8 mouse cellular contexts compared by ENCODE assay signal in the genomic region with DNA sequence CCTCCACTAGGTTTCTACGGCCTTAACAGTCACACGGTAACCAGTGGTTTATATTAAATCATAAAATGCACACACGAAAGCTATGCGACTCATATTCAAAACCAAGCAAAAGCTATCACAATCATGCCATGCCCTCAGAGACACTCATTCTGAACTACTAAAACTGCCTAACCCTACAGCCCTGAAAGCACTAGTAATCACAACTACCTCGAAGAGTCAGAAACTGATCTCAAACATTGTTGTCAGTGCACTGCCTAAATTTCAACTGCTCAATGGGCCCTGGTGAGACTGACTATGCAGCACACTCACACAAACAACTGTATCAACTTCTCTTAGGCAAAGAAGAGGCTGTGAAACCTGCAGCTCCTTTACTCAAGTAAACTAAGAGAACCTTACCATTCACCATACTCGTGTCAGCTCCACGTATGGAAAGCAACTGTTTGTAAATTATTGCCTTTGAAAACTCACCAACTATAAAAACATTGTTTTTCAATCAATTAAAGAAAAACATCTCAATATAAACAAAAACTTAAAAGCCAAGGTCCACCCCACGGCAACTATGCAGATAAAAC. TPM values are rescaled to one million over a fixed set of nuclear protein-coding genes. Genes with fewer than 3 reads are reported as not detected.
A peak's percentile ranks its signal among the peaks of the same experiment; 100 is the strongest.
DNase-seq lines count a peak whose midpoint lies in the region; ATAC-seq and TF ChIP-seq lines count a peak whose summit lies in the region.

No protein-coding gene starts in this region.

- peak overlapping the region; percentile 87 for H3K9ac ChIP-seq in lung, embryonic 16.5 days (ENCODE audit: low read length)
- peak overlapping the region; percentile 82 for H3K9ac ChIP-seq in heart, embryonic 15.5 days
- H3K9ac ChIP-seq in limb, embryonic 14.5 days (ENCODE audit: low read depth, low read length, severe bottlenecking) = peak overlapping the region; percentile 95
- H3K9ac ChIP-seq in stomach, embryonic 14.5 days (replicated peaks; ENCODE audit: low read depth, low read length) = peak overlapping the region; percentile 94

- 11% methylated on average over 8 of the region's 8 CpGs for WGBS in lung, embryonic 16.5 days
- 21% methylated on average over 8 of the region's 8 CpGs for WGBS in heart, embryonic 15.5 days
- 12% methylated on average over 8 of the region's 8 CpGs for WGBS in limb, embryonic 14.5 days
- 13% methylated on average over 8 of the region's 8 CpGs for WGBS in stomach, embryonic 14.5 days

- no peak for ATAC-seq in lung, embryonic 16.5 days (ENCODE audit: low read depth)
- no peak for ATAC-seq in heart, embryonic 15.5 days (replicated peaks; ENCODE audit: insufficient number of reproducible peaks, insufficient read depth, low FRiP score, low read depth)
- ATAC-seq in limb, embryonic 14.5 days (ENCODE audit: low FRiP score, low read depth) = no peak
- ATAC-seq in stomach, embryonic 14.5 days (ENCODE audit: insufficient number of reproducible peaks, insufficient read depth, low FRiP score, low read depth) = no peak
- no peak for ATAC-seq in granulocyte monocyte progenitor cell, adult 5-6 weeks (replicated peaks; ENCODE audit: poor library complexity, severe bottlenecking)

- H3K4me2 ChIP-seq in lung, embryonic 16.5 days (ENCODE audit: low read depth, low read length) = peak overlapping the region; percentile 74
- peak overlapping the region; percentile 65 for H3K4me2 ChIP-seq in heart, embryonic 15.5 days
- peak overlapping the region; percentile 67 for H3K4me2 ChIP-seq in limb, embryonic 14.5 days (replicated peaks; ENCODE audit: low read depth, low read length, severe bottlenecking)
- peak overlapping the region; percentile 68 for H3K4me2 ChIP-seq in stomach, embryonic 14.5 days (replicated peaks; ENCODE audit: low read depth, low read length)

- no peak for DNase-seq in lung, postnatal 25 days (ENCODE audit: low spot score)
- DNase-seq in brain, embryonic 14.5 days (ENCODE audit: low read depth) = peak; percentile 35
- peak; percentile 6 for DNase-seq in limb, embryonic 14.5 days (ENCODE audit: low spot score)
- DNase-seq in cerebellum, adult 11 months = no peak

- no peak for TF ChIP-seq CTCF in brain, embryonic 14.5 days (IDR thresholded peaks at IDR 0.05; ENCODE audit: borderline replicate concordance, extremely low read depth, insufficient read depth, insufficient read length)

- H3K27ac ChIP-seq in lung, embryonic 16.5 days (ENCODE audit: low read length) = no peak overlapping the region; the same call in 1 of the 2 replicates
- H3K27ac ChIP-seq in heart, embryonic 15.5 days = peak overlapping the region; percentile 99
- peak overlapping the region; percentile 100; the same call in 1 of the 2 replicates for H3K27ac ChIP-seq in limb, embryonic 14.5 days (replicated peaks; ENCODE audit: low read depth, low read length)
- no peak overlapping the region; the same call in 1 of the 2 replicates for H3K27ac ChIP-seq in stomach, embryonic 14.5 days (ENCODE audit: low read length)

- H3K9me3 ChIP-seq in lung, embryonic 16.5 days (ENCODE audit: control insufficient read depth, low read length) = no peaks in the 10 kb centered on the region
- no peaks in the 10 kb centered on the region for H3K9me3 ChIP-seq in heart, embryonic 15.5 days (replicated peaks)
- no peaks in the 10 kb centered on the region for H3K9me3 ChIP-seq in limb, embryonic 14.5 days (ENCODE audit: control insufficient read depth, low read length)
- no peaks in the 10 kb centered on the region for H3K9me3 ChIP-seq in stomach, embryonic 14.5 days (ENCODE audit: control insufficient read depth, low read depth, low read length)

- no peak for TF ChIP-seq POLR2A in brain, embryonic 14.5 days (IDR thresholded peaks at IDR 0.05; ENCODE audit: borderline replicate concordance, extremely low read depth, insufficient read depth, insufficient read length, poor library complexity, severe bottlenecking)
- no peak for TF ChIP-seq POLR2A in limb, embryonic 14.5 days (IDR thresholded peaks at IDR 0.05; ENCODE audit: borderline replicate concordance, extremely low read depth, insufficient read depth, insufficient read length)

- peak overlapping the region; percentile 68 for H3K4me3 ChIP-seq in lung, embryonic 16.5 days (ENCODE audit: low read length)
- H3K4me3 ChIP-seq in heart, embryonic 15.5 days = peak overlapping the region; percentile 68
- peak overlapping the region; percentile 95 for H3K4me3 ChIP-seq in limb, embryonic 14.5 days (replicated peaks; ENCODE audit: low read length)
- peak overlapping the region; percentile 83 for H3K4me3 ChIP-seq in stomach, embryonic 14.5 days (ENCODE audit: low read depth, low read length)

- no peaks in the 10 kb centered on the region for H3K27me3 ChIP-seq in lung, embryonic 16.5 days (ENCODE audit: control insufficient read depth, insufficient read depth, low read depth, low read length)
- no peaks in the 10 kb centered on the region for H3K27me3 ChIP-seq in heart, embryonic 15.5 days
- H3K27me3 ChIP-seq in limb, embryonic 14.5 days (ENCODE audit: control insufficient read depth, insufficient read depth, low read length) = no peaks in the 10 kb centered on the region
- H3K27me3 ChIP-seq in stomach, embryonic 14.5 days (ENCODE audit: control insufficient read depth, insufficient read depth, low read length) = no peaks in the 10 kb centered on the region

- H3K4me1 ChIP-seq in lung, embryonic 16.5 days (replicated peaks; ENCODE audit: control insufficient read depth, insufficient read depth, low read length) = peaks cover 7% of the 10 kb centered on the region
- H3K4me1 ChIP-seq in heart, embryonic 15.5 days (replicated peaks) = peaks cover 10% of the 10 kb centered on the region
- H3K4me1 ChIP-seq in limb, embryonic 14.5 days (ENCODE audit: control insufficient read depth, insufficient read depth, low read length) = peaks cover 7% of the 10 kb centered on the region
- 0 out of 2 replicates have a peak, but pooled peaks cover 7% of the 10 kb centered on the region for H3K4me1 ChIP-seq in stomach, embryonic 14.5 days (ENCODE audit: control insufficient read depth, insufficient read depth, low read length)

- peaks cover 3% of the 10 kb centered on the region; the same call in 1 of the 2 replicates for H3K36me3 ChIP-seq in lung, embryonic 16.5 days (ENCODE audit: control insufficient read depth, insufficient read depth, low read length)
- no peaks in the 10 kb centered on the region for H3K36me3 ChIP-seq in heart, embryonic 15.5 days
- peaks cover 6% of the 10 kb centered on the region for H3K36me3 ChIP-seq in limb, embryonic 14.5 days (ENCODE audit: control insufficient read depth, insufficient read depth, low read length)
- no peaks in the 10 kb centered on the region for H3K36me3 ChIP-seq in stomach, embryonic 14.5 days (ENCODE audit: control insufficient read depth, insufficient read depth, low read length)

RNA-seq across cellular contexts. Expression of gene Phip, which starts 1.9 kb away (rescaled TPM):
- 77.9 and 79.3 TPM in 2 replicates for polyA plus RNA-seq in lung, embryonic 16.5 days (2015; fragmentation: Nextera tagmentation; extraction: Ambion mirVana)
- polyA plus RNA-seq in brain, embryonic 14.5 days (2012; rRNA removed) = 27.7 and 36.6 TPM in 2 replicates
- 46.5 and 47.4 TPM in 2 replicates for polyA plus RNA-seq in heart, embryonic 15.5 days (2015; fragmentation: Nextera tagmentation; extraction: Ambion mirVana)
- polyA plus RNA-seq in limb, embryonic 14.5 days (2012; rRNA removed) = 16.3 and 16.9 TPM in 2 replicates
- 84.1 and 94.7 TPM in 2 replicates for polyA plus RNA-seq in limb, embryonic 14.5 days (2014; fragmentation: Nextera tagmentation; extraction: Ambion mirVana)
- polyA plus RNA-seq in stomach, embryonic 14.5 days (2014; fragmentation: Nextera tagmentation; extraction: Ambion mirVana) = 87.4 and 92.6 TPM in 2 replicates
- total RNA-seq in granulocyte monocyte progenitor cell, adult 5-6 weeks (2014; fragmentation: Nextera tagmentation) = 81.2 and 125 TPM in 2 replicates
- total RNA-seq in granulocyte monocyte progenitor cell, adult 5-6 weeks (2017) = 115 and 142 TPM in 2 replicates

Comparison
In these comparisons a context has a peak if more than half of its experiments do, and no peak if none do; other contexts are left out.
1. H3K27ac ChIP-seq: peak in heart, embryonic 15.5 days (single experiment) and limb, embryonic 14.5 days (single experiment); none in lung, embryonic 16.5 days (single experiment) and stomach, embryonic 14.5 days (single experiment).
2. DNase-seq: peak in brain, embryonic 14.5 days (single experiment) and limb, embryonic 14.5 days (single experiment); none in lung, postnatal 25 days (single experiment) and cerebellum, adult 11 months (single experiment).
3. Peak in every context shown above with its lines, with median percentiles within 50 percentile points of each other: H3K4me2 ChIP-seq, H3K4me3 ChIP-seq and H3K9ac ChIP-seq.